Mouse (Mus musculus) kidney, postnatal 25 days (tissue): Measurements from ENCODE around the gene Bax.

ENCODE experiments used
- DNase-seq, 2 experiments: peaks; one replicate each; pipeline ENCODE4 v3.0.0; 2021; ENCODE audit warnings: mixed read lengths in 2 of 2

Bax gene

GRCm38 (mm10) chr7:45455932-45456696 lies 10.6 kb downstream of the Bax start:
- peak in 1 of 2 experiments; percentile 62 for DNase-seq

- DNase-seq, result no peak
These were observed 11.7 kb downstream of the Bax start for GRCm38 (mm10) chr7:45454971-45455370.

GRCm38 (mm10) chr7:45451344-45451982 lies 15.2 kb downstream of the Bax start:
- peak; percentile 84 to 90 for DNase-seq

- DNase-seq, result no peak
These were observed 16.7 kb downstream of the Bax start for GRCm38 (mm10) chr7:45449974-45450373.

- DNase-seq, result peak; percentile 47 to 57
These were observed 19.2 kb downstream of the Bax start for GRCm38 (mm10) chr7:45447325-45447990.

GRCm38 (mm10) chr7:45446589-45446988 lies 20.1 kb downstream of the Bax start:
- no peak for DNase-seq

GRCm38 (mm10) chr7:45443526-45444420 lies 22.9 kb downstream of the Bax start:
- no peak for DNase-seq

GRCm38 (mm10) chr7:45437521-45438276 lies 29.0 kb downstream of the Bax start, which contains the start of gene Ruvbl2:
Gene Ruvbl2 (minus strand): TSS chr7:45438096.
- peak; percentile 48 to 78 for DNase-seq

GRCm38 (mm10) chr7:45437046-45437445 lies 29.7 kb downstream of the Bax start:
- no peak for DNase-seq

GRCm38 (mm10) chr7:45436444-45436843 lies 30.3 kb downstream of the Bax start:
- no peak for DNase-seq

GRCm38 (mm10) chr7:45435038-45435437 lies 31.7 kb downstream of the Bax start:
- peak in 1 of 2 experiments; percentile 39 for DNase-seq

GRCm38 (mm10) chr7:45434203-45435015 lies 32.3 kb downstream of the Bax start, which contains the start of gene Gys1:
Gene Gys1 (plus strand): TSS chr7:45434844.
- peak; percentile 100 for DNase-seq

- no peak for DNase-seq
These were observed 32.9 kb downstream of the Bax start for GRCm38 (mm10) chr7:45433835-45434202.

GRCm38 (mm10) chr7:45426556-45426955 lies 40.1 kb downstream of the Bax start:
- no peak for DNase-seq

GRCm38 (mm10) chr7:45421194-45421593 lies 45.5 kb downstream of the Bax start:
- DNase-seq, result no peak

- DNase-seq, result no peak
These were observed 46.1 kb downstream of the Bax start, which contains the start of gene Lhb for GRCm38 (mm10) chr7:45420615-45420919. Gene Lhb (plus strand): TSS chr7:45420820.

- DNase-seq, result no peak
These were observed 46.7 kb downstream of the Bax start for GRCm38 (mm10) chr7:45419859-45420614.

- DNase-seq, result no peak
These were observed 48.7 kb downstream of the Bax start for GRCm38 (mm10) chr7:45417962-45418492.

- DNase-seq, result no peak
These were observed 51.1 kb downstream of the Bax start for GRCm38 (mm10) chr7:45415636-45416035.

- DNase-seq, result no peak
These were observed 51.9 kb downstream of the Bax start for GRCm38 (mm10) chr7:45414740-45415224.
